Mouse (Mus musculus): ENCODE data around the gene Stx16.

The Stx16 gene

DNA sequence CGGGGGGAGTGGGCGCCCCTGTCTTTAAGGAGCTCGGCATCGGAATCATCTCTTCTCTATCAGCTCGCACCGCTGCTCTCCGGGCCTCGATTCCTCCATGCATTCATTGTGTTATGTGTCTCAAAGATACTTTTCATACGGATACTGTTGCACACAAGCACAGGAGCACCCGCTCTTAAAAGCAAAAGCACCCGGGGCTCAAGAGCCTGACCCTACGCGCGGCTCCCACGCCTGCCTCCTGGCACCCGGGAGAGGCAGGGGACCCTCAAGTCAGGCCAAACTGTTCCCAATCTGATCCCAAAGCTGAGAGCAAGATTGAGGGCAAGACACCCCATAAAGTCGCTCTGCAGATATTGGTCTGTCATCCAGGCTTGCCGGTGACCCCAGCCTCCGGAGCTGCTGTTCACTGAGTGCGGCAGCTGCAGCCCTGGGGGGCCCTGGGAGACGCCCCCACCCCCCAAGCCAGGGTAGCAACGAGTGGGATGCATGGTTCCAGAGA, 987 bp upstream of the Stx16 start:
- DNase-seq (ENCODE audit: low read depth, low spot score): no peak

DNA sequence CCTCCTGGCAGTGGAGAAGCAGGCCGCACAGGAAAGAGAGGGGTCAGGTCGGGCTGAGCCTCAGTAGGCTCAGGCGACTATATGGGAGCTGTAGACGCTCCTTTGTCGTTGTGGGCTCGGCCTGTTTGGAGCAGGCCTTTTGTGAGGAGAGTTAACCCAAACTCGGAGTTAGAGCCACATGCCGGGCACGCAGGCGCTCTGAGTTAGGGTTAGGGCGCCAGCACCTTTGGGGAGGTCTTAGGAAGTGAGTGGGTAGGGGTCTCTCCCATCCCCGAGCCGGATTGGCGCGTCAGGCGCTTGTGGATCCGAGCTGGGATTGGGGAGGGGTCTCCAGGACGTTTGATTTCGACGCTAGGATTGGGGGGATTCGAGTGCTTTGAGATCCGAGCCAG, 321 bp downstream of the Stx16 start:
- no peak for DNase-seq (ENCODE audit: low read depth, low spot score)

DNA sequence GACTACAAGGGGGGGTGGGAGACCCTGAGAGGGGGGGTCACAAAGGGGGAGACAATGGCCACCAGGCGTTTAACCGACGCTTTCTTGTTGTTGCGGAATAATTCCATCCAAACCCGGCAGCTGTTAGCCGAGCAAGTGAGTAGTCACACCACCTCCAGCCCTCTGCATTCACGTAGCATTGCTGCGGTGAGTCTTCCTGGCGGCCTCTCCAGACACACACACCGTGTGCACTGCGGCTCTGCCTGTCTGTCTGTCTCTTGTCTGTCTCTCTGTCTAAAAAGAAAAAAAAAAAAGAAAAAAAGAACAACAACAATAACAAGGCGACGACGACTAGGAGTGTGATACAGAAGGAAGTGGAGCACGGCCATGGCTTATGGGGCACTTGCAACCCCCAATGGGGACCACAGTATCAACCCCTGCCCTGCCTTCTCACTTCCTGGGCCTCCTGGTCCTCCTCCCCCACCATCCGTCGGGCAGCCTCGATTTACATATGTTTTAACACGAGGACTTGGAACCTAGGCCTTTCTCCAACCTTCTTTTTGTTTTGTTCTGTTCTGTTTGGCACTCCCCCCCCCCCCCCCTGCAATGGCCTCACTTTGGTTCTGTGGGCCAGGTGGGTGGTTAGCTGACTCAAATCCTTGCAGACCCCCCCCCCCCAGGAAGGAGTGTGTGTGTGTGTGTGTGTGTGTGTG, 1.0 kb downstream of the Stx16 start:
- DNase-seq (ENCODE audit: low read depth, low spot score): no peak

DNA sequence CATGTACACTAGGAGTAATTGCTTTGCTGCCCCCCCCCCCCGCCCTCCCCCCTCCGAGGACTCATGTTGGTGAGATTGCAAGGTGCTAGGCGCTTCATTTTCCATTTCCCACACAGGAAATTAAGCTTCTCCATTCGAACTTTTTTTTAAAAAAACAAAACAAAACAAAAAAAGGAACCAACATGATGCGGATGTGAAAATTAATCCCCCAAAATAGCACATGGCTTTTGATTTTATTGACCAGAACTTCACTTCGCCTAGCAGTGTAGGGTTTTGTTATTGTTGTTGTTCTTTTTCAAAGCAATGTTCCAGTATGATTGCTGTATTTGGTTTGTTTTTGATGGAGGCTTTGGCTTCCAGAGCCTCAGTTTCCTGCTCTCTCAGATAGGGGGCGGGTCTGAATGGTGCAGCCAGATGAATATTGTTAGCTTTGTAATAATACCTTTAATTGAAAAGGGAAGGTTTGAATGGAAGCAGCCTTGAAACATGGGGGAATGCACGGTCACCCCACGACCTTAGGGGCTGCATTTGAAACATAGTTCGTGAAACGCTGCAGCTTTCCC, 1.7 kb downstream of the Stx16 start:
- no peak for DNase-seq (ENCODE audit: low read depth, low spot score)

DNA sequence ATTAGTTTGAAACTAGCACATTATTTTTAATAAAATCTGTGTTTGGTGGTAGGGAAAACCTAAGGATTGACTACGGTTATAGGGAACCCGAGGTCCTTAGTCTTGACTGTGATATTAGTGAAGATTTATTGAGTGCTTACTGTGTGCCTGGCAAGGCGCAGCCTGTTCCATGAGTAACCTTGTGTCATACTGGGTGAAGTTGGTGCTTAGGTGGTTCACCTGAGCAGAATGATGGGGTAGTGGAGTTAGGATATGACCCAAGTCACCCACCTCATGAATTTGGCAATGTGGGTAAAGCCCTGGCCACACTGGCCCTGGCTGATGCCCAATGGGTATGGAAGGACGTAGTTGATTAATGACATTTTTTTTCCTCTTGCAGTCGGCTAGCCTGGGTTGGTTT, 5.7 kb downstream of the Stx16 start:
- DNase-seq (ENCODE audit: low read depth, low spot score): no peak

DNA sequence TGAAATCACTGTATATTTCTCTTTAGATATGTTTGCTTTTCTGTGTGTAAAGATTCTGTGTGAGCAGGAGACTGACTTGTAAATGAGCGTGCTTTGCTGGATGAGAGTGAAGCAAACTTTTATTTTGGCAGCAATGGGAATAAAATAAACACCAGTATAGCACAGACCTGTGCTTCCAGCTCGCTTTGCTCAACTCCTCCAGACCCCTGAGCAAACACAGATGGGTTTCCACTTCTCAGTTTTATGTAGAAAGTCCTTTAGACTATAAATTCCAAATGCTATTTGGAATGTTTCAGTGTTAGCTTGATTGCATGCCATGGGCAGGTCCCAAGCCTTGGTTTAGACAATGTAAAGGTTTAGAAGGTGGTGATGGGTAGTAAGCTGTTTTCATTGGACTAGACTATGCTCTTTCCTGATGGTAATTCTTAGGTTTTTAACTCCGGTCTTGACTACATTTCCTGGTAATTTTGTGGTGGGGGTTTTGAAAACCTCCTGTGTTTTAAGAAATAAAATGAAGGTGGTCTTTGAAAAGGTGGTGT, 6.3 kb downstream of the Stx16 start:
- DNase-seq (ENCODE audit: low read depth, low spot score): no peak

DNA sequence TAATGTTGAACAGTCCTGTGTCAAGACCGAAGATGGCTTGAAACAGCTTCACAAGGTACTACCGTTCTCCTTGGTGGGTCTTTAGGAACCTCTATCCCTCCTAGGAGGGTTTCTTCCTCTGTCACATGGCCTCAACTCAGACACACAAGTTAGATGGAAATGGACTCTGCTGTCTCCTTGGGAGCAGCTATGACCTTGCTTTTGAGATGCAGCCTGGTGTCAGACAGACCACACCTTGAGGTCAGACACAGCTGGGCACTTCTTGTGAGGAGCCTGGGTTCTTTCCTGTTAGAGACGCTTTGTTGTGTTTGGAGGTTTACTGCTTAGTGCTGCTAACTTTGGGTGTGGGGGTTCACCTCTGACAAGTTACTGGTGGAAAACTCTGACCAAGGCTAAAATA, 19.0 kb downstream of the Stx16 start:
- no peak for DNase-seq (ENCODE audit: low read depth, low spot score)

DNA sequence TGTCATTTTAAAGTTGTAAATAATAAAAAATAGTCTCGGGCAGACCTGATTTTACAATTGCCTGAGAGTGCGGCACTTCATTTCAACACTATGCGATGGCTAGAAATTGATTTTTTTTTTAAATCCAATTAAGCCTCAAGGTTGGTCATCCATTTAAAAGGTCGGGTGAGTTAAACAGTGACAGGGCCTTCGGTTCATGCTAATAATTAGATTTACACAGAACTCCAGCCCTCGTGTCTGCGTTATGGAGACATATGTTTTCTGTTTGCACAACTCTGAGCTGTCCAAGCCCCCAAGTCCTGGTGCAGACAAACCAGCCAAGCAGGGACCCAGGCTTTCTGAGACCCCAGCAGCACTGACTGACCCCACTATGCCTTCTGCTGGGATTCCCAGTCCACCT, 26.3 kb downstream of the Stx16 start:
- no peak for DNase-seq (ENCODE audit: low read depth, low spot score)

DNA sequence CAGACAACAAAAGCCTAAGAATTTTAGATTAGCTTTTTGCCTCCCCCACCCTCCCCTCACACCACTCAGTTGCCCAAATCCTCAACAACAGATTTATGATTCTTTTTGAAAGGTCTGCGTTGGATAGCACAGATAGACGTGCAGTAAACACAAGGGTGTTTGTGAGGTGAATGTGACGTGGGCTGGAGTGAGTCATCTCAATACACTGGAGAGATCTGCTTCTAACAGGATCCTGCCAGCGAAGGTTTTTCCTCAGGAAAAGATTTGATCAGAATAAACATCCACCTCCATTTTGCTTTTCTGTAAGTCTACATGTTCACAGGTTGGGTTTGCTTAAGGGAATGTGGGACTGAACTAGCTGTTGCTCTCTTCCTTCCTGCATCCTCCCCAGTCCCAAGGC, 27.4 kb downstream of the Stx16 start:
- no peak for DNase-seq (ENCODE audit: low read depth, low spot score)

DNA sequence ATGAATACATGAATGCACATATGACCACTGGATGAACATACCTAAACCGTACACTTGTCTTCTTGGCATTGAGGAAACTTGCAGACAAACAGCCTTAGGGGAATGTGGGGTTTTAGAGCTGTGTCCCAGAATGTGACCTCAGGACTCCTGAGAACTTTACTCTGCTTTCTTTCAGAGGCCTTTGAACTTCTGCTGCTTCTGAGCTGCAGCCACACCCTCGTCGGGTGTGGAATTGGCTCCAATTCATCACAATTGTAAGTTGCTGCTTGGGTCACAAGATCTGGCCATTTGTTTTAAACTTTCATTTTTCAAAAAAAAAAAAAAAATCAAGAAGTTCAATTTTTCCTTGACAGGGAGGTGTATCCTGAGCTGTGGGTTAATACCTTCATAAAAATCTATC, 31.3 kb downstream of the Stx16 start:
- DNase-seq (ENCODE audit: low read depth, low spot score): no peak

DNA sequence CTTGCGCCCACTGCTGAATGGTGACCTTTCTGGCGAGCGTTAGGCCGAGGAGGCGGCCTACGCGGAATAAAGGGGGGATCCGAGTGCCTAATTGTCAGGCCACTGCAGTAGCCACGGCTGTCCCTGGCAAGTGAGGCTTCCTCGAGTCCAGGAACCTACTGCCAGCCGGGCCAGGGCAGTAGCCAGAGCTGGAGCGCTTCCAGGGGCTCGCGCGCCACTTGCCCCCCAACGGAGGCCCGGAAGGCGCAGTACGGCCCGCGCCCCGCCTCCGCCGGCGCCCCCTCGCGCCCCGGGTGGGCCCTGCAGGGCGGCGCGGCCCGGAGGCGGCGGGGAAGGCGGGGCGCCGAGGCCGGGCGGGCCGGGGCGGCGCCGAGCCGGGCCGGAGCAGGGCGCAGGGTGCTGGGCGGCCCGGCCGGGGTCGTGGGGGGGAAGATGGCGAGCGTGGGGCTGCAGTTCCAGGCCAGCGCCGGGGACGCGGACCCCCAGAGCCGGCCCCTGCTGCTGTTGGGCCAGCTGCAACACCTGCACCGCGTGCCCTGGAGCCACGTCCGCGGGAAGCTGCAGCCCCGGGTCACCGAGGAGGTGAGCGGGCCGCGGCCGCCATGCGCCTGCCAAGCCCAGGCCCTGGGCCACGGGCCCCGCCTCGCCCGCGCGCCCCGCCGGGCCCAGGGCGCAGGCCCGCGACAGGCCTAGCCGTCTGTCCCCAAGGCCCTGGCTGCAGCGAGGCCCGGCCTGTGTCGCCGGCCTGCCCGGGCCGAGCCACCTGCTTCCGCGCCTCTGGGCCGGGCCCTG, 34.1 kb downstream of the Stx16 start, which contains the start of gene Npepl1:
Gene Npepl1, plus strand, starts transcription at position 359 of the 792 bp plus-strand sequence.
- peak; percentile 26 for DNase-seq (ENCODE audit: low read depth, low spot score)

DNA sequence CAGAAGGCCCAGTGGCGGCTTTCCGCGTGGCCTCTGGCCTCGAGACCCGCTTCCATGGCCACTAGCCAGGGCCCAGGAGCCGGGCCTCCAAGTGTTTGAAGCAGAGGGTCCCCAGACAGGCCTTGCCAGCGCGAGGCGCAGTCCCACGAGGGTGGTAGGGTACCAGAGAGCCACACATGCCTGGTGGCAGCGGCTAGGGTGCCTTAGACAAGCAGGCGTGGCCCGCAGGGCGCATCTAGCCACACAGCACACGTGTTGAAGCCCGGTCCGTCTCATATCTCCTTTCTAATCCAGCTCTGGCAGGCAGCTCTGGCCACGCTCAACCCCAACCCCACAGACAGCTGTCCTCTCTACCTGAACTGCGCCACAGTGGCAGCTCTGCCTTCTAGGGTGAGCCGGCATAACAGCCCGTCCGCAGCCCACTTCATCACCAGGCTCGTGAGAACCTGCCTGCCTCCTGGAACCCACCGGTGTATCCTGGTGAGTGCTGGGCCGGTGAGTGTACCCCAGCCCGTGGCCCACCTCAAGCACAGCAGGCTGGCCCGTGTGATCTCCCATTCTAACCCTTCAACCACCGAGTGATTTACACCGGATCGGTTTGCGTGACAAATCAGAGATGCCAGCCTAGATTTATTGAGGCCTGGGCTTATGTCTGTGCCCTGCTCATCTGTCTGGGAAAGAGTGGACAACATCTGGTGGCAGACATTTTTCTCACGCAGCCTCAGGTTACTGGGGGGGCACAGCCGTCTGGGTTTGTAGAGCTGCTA, 34.9 kb downstream of the Stx16 start:
- DNase-seq (ENCODE audit: low read depth, low spot score): peak; percentile 37

DNA sequence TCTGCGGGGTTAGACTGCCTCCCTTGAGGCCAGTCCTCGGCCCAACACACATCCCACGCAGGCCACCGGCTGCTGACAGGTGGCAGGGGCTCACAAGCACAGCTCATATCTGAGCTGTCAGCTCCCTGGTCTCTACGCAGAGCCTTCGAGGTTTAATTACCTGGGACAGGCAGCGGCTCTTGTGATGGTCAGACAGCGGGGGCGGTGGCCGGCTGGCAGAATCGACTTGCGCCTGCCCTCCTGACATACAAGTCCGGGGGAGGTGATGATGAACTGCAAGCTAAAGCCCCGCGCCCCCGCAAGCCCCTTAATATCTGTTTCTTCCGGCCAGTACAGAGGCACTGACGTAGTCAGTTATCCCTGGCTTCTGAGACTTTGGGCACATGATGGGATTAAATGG, 36.8 kb downstream of the Stx16 start:
- no peak for DNase-seq (ENCODE audit: low read depth, low spot score)

DNA sequence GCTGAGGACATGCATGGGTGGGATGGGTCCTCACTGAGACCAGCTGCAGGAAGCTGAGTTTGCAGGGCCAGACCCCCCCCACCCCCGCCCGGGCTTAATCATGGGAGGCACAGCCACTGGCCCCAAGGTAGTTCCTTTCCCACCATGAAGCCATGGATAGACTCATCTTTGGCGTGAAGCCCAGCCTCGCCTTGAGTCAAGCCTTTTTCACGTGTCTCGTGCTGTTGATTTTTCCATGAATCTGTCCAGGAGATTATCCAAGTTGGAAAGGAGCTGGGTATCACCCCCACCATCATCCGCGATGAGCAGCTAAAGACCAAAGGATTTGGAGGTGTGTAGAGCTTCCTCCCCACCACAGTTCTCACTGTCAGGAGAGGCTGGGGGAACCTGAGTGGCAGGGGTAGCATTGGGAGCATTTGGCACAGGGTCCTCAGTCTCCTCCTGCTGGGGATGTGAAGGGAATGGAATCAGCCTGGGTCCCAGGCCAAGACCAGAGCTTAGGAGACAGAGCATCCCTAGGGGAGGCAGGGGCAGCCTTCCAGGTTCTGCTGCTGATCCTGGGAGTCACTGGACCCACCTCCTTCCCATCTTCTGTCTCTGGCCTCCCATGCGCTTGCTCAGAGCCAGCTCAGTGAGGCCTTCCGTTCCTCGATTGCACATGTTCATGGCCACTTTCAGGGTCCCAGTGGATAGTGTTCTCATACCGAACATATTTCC, 38.2 kb downstream of the Stx16 start:
- no peak for DNase-seq (ENCODE audit: low read depth, low spot score)

DNA sequence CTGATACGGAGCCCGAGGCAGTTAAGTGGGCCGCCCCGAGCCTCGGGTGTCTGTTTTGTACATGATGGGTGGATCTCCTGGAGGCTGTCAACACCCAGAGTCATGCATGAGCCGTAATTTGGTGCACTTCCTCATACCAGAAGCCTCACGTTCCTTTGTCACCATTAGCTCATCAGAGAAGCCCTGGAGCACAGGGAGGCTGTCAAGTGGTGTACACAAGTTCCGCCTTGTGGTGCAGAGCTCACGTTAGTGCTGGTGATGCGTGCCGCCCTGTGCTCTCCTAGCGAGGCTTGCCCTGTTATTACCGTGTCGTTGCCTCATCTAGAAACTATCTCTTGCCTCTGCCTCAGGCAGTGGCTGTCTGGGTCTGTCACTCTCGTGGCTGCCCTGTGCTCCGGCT, 40.8 kb downstream of the Stx16 start:
- DNase-seq (ENCODE audit: low read depth, low spot score): no peak

DNA sequence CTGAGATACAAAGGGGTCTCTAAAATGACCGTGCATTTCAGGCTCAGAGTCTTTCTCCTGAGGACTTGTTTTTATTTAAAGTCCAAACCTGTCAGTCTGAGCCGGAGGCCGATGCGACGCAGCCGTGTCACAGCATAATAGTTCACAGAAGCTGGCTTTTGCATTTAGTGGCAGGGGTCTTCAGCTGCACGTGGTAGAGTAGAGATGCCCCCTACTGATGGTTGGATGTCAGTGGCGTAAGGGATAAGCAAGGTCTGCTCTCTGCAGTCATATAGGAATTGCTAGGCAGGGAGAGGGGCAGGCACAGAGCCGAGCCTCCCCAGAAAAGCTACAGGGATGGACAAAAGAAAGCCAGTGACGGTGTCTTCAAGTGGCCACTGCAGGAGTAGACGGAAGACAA, 42.0 kb downstream of the Stx16 start:
- peak; percentile 40 for DNase-seq (ENCODE audit: low read depth, low spot score)

DNA sequence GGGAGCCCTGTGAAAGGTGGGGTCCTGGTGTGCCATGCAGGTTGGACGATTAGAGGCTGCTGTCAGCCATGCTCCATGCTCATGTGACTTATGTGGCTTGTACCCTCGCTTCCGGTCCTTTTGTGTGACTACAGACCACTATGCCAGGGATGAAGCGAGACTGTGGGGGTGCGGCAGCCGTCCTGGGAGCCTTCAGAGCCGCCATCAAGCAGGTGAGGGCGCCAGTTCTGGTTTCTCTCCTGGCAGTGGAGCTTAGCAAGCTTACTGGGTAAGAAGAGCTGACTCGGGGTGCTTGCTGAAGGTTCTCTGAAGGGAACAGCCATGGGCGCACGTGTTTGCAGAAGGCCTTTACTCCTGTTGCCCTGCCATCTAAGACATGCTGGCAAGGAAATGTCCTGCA, 43.2 kb downstream of the Stx16 start:
- DNase-seq (ENCODE audit: low read depth, low spot score): no peak

DNA sequence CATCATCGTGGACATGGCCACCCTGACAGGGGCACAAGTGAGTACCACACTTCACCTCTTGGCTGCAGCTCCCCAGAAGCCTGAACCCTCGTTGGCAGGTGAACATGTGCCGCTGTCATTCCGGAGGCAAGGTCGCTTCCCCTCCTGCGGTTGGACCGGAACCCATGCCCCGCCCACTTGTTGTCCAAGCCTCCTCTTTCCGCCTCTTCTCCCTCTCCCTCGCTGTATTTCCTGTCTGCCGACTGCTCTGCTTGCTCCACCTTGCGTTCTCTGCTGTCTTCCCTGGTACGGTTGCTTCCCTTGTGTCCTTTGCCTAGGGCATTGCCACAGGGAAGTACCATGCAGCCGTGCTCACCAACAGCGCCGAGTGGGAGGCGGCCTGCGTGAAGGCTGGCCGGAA, 44.5 kb downstream of the Stx16 start:
- DNase-seq (ENCODE audit: low read depth, low spot score): no peak

DNA sequence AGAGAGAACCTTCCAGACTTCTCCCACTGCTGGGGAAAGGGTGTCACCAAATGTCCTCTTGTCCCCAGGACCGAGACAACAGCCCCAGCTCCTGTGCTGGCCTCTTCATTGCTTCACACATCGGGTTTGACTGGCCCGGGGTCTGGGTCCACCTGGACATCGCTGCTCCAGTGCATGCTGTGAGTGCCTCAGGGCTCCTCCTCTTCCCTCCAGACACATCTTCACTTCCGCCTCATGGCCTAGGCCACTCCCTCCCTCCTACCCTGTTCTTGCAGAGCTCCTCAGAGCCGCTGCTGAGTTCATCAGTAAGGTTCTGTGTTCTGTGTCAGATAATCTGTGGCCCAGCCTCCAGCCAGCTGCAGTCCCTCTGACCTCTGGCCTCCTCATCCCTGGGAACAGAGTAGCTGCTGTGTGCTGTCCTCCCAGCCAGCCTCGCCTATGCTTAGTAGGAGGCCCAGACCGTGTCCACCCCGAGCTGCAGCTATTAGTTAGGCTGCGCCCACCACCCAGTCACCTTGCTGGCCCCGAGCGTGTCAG, 45.4 kb downstream of the Stx16 start:
- no peak for DNase-seq (ENCODE audit: low read depth, low spot score)

DNA sequence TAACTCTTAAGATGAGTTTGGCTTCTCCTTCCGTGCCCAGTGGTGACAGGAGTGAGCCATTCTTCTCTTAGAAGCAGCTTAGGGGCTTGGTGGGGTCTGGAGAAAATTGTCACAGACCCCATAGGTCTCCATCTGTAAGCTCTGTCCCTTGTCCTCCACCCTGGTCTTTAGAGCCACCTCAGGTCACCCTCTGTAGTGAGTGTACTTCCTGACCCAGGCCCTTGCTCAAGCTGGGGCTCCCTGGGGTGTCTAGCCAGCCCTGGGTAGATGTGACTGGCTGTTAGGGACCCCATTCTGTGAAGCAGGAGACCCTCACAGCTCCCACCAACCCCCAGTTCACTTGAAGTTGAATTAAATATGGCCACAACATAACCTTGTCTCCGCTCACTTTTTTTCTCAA, 46.2 kb downstream of the Stx16 start:
- DNase-seq (ENCODE audit: low read depth, low spot score): no peak

DNA sequence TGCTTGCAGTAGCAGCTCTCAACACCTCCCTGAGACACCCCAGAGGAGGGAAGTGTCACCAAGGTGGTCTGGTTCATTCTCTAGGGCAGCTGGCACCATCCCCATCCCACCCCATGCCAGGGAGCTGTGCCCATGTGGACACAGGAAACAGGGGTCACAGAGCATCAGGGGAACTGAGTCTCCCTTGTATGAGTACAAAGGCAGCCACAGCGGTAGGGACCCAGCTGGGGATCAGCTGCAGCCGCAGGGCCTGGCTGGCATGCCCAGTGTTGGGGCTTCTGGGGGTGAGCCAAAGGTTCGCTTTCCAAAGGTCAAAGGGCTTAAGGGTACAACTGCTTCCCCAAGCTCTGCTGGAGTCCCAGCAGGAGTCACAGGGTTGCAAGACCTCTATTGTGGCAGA, 47.6 kb downstream of the Stx16 start:
- no peak for DNase-seq (ENCODE audit: low read depth, low spot score)

All from embryo, embryonic 11.5 days (tissue).